Mouse (Mus musculus) small intestine, adult 2 months (tissue): Measurements from ENCODE around the gene Mknk1.

ENCODE experiments used
- CTCF ChIP-seq: fragments of 200-500 bp; IDR thresholded peaks from 2 replicates; pipeline ENCODE4 v1.5.1; 2012; ENCODE audit warnings: low read depth, mild to moderate bottlenecking, control low read depth, inconsistent platforms, low read length, moderate library complexity, mixed read lengths; ENCODE audit not compliant: insufficient replicate concordance, insufficient read length; ENCODE audit errors: extremely low read depth
- POLR2A ChIP-seq: fragments of 200-500 bp; IDR thresholded peaks from 2 replicates; pipeline ENCODE4 v1.6.1; 2012; ENCODE audit warnings: low read depth, mild to moderate bottlenecking, control low read depth, inconsistent platforms, low read length, moderate library complexity

- no peak for TF ChIP-seq POLR2A
- no peak for TF ChIP-seq CTCF
Observed at GRCm38 (mm10) chr4:115850631-115851030, 11.6 kb downstream of the Mknk1 start.
